Mouse (Mus musculus) stomach, postnatal 0 days (tissue): ENCODE results near the gene Pmm2. TPM values are rescaled to one million over a fixed set of nuclear protein-coding genes. Genes with fewer than 3 reads are reported as not detected.

Experiments used
- ATAC-seq: fragments of 200-750 bp; cut with Nextera tagmentation; 2 replicates; pipeline ENCODE4 v1.8.0; 2017; ENCODE audit not compliant: low FRiP score, low TSS enrichment
- DNase-seq: peaks from one replicate; pipeline ENCODE4 v3.0.0-alpha.2; 2016; ENCODE audit warnings: low spot score
- H3K27ac ChIP-seq: fragments of 300-500 bp; sonication (generic); replicated peaks from 2 replicates; pipeline ENCODE4 v1.5.1; 2014; ENCODE audit warnings: mild to moderate bottlenecking, control low read depth
- H3K27me3 ChIP-seq: fragments of 300-500 bp; sonication (generic); 2 replicates; pipeline ENCODE4 v1.6.1; 2014; ENCODE audit warnings: low read length; ENCODE audit not compliant: control insufficient read depth, insufficient read depth
- H3K36me3 ChIP-seq: fragments of 300-500 bp; sonication (generic); 2 replicates; pipeline ENCODE4 v1.6.1; 2014; ENCODE audit warnings: low read length, mixed read lengths; ENCODE audit not compliant: control insufficient read depth, insufficient read depth
- H3K4me1 ChIP-seq: fragments of 300-500 bp; sonication (generic); replicated peaks from 2 replicates; pipeline ENCODE4 v1.6.1; 2014; ENCODE audit warnings: antibody characterized with exemption; ENCODE audit not compliant: control insufficient read depth, insufficient read depth
- H3K4me2 ChIP-seq: fragments of 300-500 bp; sonication (generic); replicated peaks from 2 replicates; pipeline ENCODE4 v1.6.1; 2014; ENCODE audit warnings: low read depth, mild to moderate bottlenecking, control low read depth, moderate library complexity
- H3K4me3 ChIP-seq: fragments of 300-500 bp; sonication (generic); 2 replicates; pipeline ENCODE4 v1.5.1; 2014; ENCODE audit warnings: low read depth, low read length, control low read depth
- H3K9ac ChIP-seq: fragments of 300-500 bp; sonication (generic); 2 replicates; pipeline ENCODE4 v1.6.1; 2014; ENCODE audit warnings: mild to moderate bottlenecking, low read length, control low read depth, mixed read lengths
- H3K9me3 ChIP-seq: fragments of 300-500 bp; sonication (generic); 2 replicates; pipeline ENCODE4 v1.6.1; 2016; ENCODE audit warnings: low read length; ENCODE audit not compliant: control insufficient read depth
- CTCF ChIP-seq: IDR thresholded peaks from 2 replicates; pipeline ENCODE4 v1.5.1; 2016; ENCODE audit warnings: antibody characterized with exemption, low read depth, mild to moderate bottlenecking, moderate library complexity
- EP300 ChIP-seq: optimal IDR thresholded peaks from 2 replicates; pipeline ENCODE3; 2016; ENCODE audit warnings: antibody characterized with exemption
- WGBS: fragments of 180-500 bp; shearing (Covaris S2); extraction: QIAGEN DNeasy Blood & Tissue Kit; methylation state at CpG from one replicate; pipeline ENCODE4 v1.1.7; 2014; 5-methylcytosine and 5-hydroxymethylcytosine counted together
- polyA plus RNA-seq: library from polyadenylated mRNA; unstranded; fragments of >200 nt; fragmentation: Nextera tagmentation; extraction: Ambion mirVana; gene quantifications from 2 replicates; pipeline ENCODE4 v1.2.1, GENCODE M21; 2015

The Pmm2 gene
- polyA plus RNA-seq, 1 experiment from 2014 or later: 74.2 TPM

- H3K4me2 ChIP-seq: no peak overlapping the region
- 92% methylated on average over 4 of the region's 4 CpGs for WGBS
- ATAC-seq (no peak), DNase-seq (no peak)
- H3K9ac ChIP-seq: no peak overlapping the region
- no peak overlapping the region for H3K4me3 ChIP-seq
- H3K4me1 ChIP-seq: no peaks in the 10 kb centered on the region
- peaks cover 17% of the 10 kb centered on the region for H3K36me3 ChIP-seq
- H3K27me3 ChIP-seq: no peaks in the 10 kb centered on the region
- H3K9me3 ChIP-seq: no peaks in the 10 kb centered on the region
- H3K27ac ChIP-seq: no peak overlapping the region
- TF ChIP-seq CTCF: no peak
- TF ChIP-seq EP300: no peak
These were observed 21.3 kb downstream of the Pmm2 start for GRCm38 (mm10) chr16:8658764-8659163.

- Histone ChIP-seq H3K9me3 (no peaks in the 10 kb centered on the region), H3K4me2 (no peak overlapping the region), H3K36me3 (peaks cover 5% of the 10 kb centered on the region), H3K4me1 (peaks cover 8% of the 10 kb centered on the region), H3K27ac (no peak overlapping the region), H3K9ac (no peak overlapping the region), H3K27me3 (no peaks in the 10 kb centered on the region), H3K4me3 (no peak overlapping the region)
- TF ChIP-seq EP300 (no peak), CTCF (no peak)
- 67% methylated on average over 2 of the region's 2 CpGs for WGBS
- ATAC-seq: no peak
- no peak for DNase-seq
These were observed 25.5 kb downstream of the Pmm2 start for GRCm38 (mm10) chr16:8663022-8663421.

- Histone ChIP-seq H3K4me1 (peaks cover 8% of the 10 kb centered on the region), H3K4me3 (no peak overlapping the region), H3K27ac (no peak overlapping the region), H3K9ac (no peak overlapping the region), H3K4me2 (no peak overlapping the region), H3K36me3 (peaks cover 5% of the 10 kb centered on the region), H3K9me3 (no peaks in the 10 kb centered on the region), H3K27me3 (no peaks in the 10 kb centered on the region)
- TF ChIP-seq EP300 (no peak), CTCF (no peak)
- ATAC-seq (no peak), DNase-seq (no peak)
- WGBS: 86% methylated on average over 24 of the region's 24 CpGs
These were observed 26.4 kb downstream of the Pmm2 start for GRCm38 (mm10) chr16:8663606-8664539.

GRCm38 (mm10) chr16:8665367-8665766, 27.9 kb downstream of the Pmm2 start:
- no peaks in the 10 kb centered on the region for H3K27me3 ChIP-seq
- no peak overlapping the region for H3K4me3 ChIP-seq
- WGBS: 77% methylated on average over 5 of the region's 5 CpGs
- H3K4me2 ChIP-seq: no peak overlapping the region
- ATAC-seq (no peak), DNase-seq (no peak)
- H3K36me3 ChIP-seq: no peaks in the 10 kb centered on the region; the same call in 1 of the 2 replicates
- no peak for TF ChIP-seq CTCF
- H3K27ac ChIP-seq: 0 out of 2 replicates have a peak overlapping the region, but pooled peaks have one; percentile 67
- peaks cover 13% of the 10 kb centered on the region for H3K4me1 ChIP-seq
- H3K9ac ChIP-seq: 0 out of 2 replicates have a peak overlapping the region, but pooled peaks have one; percentile 2
- H3K9me3 ChIP-seq: no peaks in the 10 kb centered on the region

- H3K4me2 ChIP-seq: no peak overlapping the region
- no peaks in the 10 kb centered on the region for H3K27me3 ChIP-seq
- no peak overlapping the region for H3K9ac ChIP-seq
- no peaks in the 10 kb centered on the region for H3K9me3 ChIP-seq
- H3K4me3 ChIP-seq: no peak overlapping the region
- H3K4me1 ChIP-seq: peaks cover 20% of the 10 kb centered on the region
- DNase-seq (no peak), ATAC-seq (no peak; the same call in 1 of the 2 replicates)
- no peak for TF ChIP-seq EP300
- no peak for TF ChIP-seq CTCF
- H3K27ac ChIP-seq: peak overlapping the region; percentile 67
- no peaks in the 10 kb centered on the region; the same call in 1 of the 2 replicates for H3K36me3 ChIP-seq
- WGBS: 26% methylated on average over 2 of the region's 2 CpGs
These were observed 29.0 kb downstream of the Pmm2 start for GRCm38 (mm10) chr16:8666452-8666851.

- no peak for TF ChIP-seq CTCF
- Histone ChIP-seq H3K27me3 (no peaks in the 10 kb centered on the region), H3K36me3 (no peaks in the 10 kb centered on the region; the same call in 1 of the 2 replicates), H3K4me3 (no peak overlapping the region), H3K9me3 (no peaks in the 10 kb centered on the region), H3K4me2 (no peak overlapping the region), H3K9ac (peak overlapping the region; percentile 43; the same call in 1 of the 2 replicates), H3K27ac (peak overlapping the region; percentile 53), H3K4me1 (peaks cover 20% of the 10 kb centered on the region)
- DNase-seq (peak; percentile 35), ATAC-seq (peak; percentile 10)
- WGBS: 67% methylated on average over 7 of the region's 7 CpGs
These were observed 29.8 kb downstream of the Pmm2 start for GRCm38 (mm10) chr16:8667261-8667660.
